Mouse (Mus musculus) bone marrow, adult 2 months (tissue): ENCODE measurements around the gene Atp5j2.

Experiments used
- CTCF ChIP-seq: fragments of 200-500 bp; IDR thresholded peaks from 2 replicates; pipeline ENCODE4 v1.5.1; 2011; ENCODE audit warnings: low read length, control low read depth; ENCODE audit not compliant: control insufficient read depth, insufficient read depth
- POLR2A ChIP-seq: fragments of 200-500 bp; IDR thresholded peaks from 2 replicates; pipeline ENCODE4 v1.6.1; 2011; ENCODE audit warnings: low read depth, mild to moderate bottlenecking, control low read depth, low read length, borderline replicate concordance; ENCODE audit not compliant: control insufficient read depth

- no peak for TF ChIP-seq POLR2A
- no peak for TF ChIP-seq CTCF
Observed at GRCm38 (mm10) chr5:145218206-145218605, 26.3 kb upstream of the Atp5j2 start.
